Mouse (Mus musculus) liver, embryonic 15.5 days (tissue): ENCODE results near the gene Mast3. TPM values are rescaled to one million over a fixed set of nuclear protein-coding genes. Genes with fewer than 3 reads are reported as not detected.

ENCODE experiments used
- ATAC-seq: fragments of 200-750 bp; cut with Nextera tagmentation; 2 replicates; pipeline ENCODE4 v1.8.0; 2017; ENCODE audit warnings: moderate number of reproducible peaks, mild to moderate bottlenecking, moderate library complexity; ENCODE audit not compliant: insufficient read depth
- H3K27ac ChIP-seq: fragments of 300-500 bp; sonication (generic); replicated peaks from 2 replicates; pipeline ENCODE4 v1.5.1; 2015; ENCODE audit warnings: mild to moderate bottlenecking, inconsistent platforms
- H3K27me3 ChIP-seq: fragments of 300-500 bp; sonication (generic); 2 replicates; pipeline ENCODE4 v1.6.1; 2015; ENCODE audit warnings: mild to moderate bottlenecking, inconsistent platforms
- H3K36me3 ChIP-seq: fragments of 300-500 bp; sonication (generic); replicated peaks from 2 replicates; pipeline ENCODE4 v1.6.1; 2015; ENCODE audit warnings: moderate library complexity, mild to moderate bottlenecking, inconsistent platforms
- H3K4me1 ChIP-seq: fragments of 300-500 bp; sonication (generic); replicated peaks from 2 replicates; pipeline ENCODE4 v1.6.1; 2015; ENCODE audit warnings: inconsistent platforms
- H3K4me2 ChIP-seq: fragments of 300-500 bp; sonication (generic); 2 replicates; pipeline ENCODE4 v1.6.1; 2015; ENCODE audit warnings: moderate library complexity, mild to moderate bottlenecking, inconsistent platforms
- H3K4me3 ChIP-seq: fragments of 300-500 bp; sonication (generic); replicated peaks from 2 replicates; pipeline ENCODE4 v1.5.1; 2015; ENCODE audit warnings: mild to moderate bottlenecking, inconsistent platforms
- H3K9ac ChIP-seq: fragments of 300-500 bp; sonication (generic); 2 replicates; pipeline ENCODE4 v1.6.1; 2015; ENCODE audit warnings: moderate library complexity, mild to moderate bottlenecking, inconsistent platforms
- H3K9me3 ChIP-seq: fragments of 300-500 bp; sonication (generic); replicated peaks from 2 replicates; pipeline ENCODE4 v1.6.1; 2016; ENCODE audit warnings: inconsistent platforms
- WGBS: fragments of 180-500 bp; shearing (Covaris S2); methylation state at CpG from one replicate; pipeline ENCODE4 v1.1.7; 2015; ENCODE audit warnings: mixed read lengths; ENCODE audit not compliant: insufficient replicate concordance; 5-methylcytosine and 5-hydroxymethylcytosine counted together
- polyA plus RNA-seq: library from polyadenylated mRNA; unstranded; fragments of >200 nt; fragmentation: Nextera tagmentation; extraction: Ambion mirVana; gene quantifications from 2 replicates; pipeline ENCODE4 v1.2.1, GENCODE M21; 2015

Mast3 gene
- polyA plus RNA-seq, 1 experiment from 2014 or later: 6.7 TPM

DNA sequence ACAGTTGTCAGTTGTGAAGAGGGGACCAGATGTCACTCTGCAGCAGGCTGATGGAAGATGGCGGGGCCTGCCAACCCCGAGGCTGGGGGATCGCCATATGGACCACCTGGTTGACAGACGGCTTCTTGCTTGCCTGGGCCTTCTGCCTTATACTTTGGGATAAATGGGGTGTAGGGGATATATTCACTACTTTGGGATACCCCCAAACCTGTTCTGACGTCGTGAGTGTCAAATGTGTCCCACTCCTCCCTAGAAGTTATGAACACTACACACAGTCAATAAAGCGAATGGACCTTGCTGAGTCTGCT lies 46.6 kb downstream of the Mast3 start:
- WGBS: 79% methylated on average over 7 of the region's 7 CpGs
- no peak for ATAC-seq
- Histone ChIP-seq H3K4me3 (no peak overlapping the region), H3K9me3 (no peaks in the 10 kb centered on the region), H3K4me2 (no peak overlapping the region), H3K9ac (no peak overlapping the region), H3K27ac (no peak overlapping the region), H3K4me1 (peaks cover 76% of the 10 kb centered on the region), H3K27me3 (no peaks in the 10 kb centered on the region), H3K36me3 (peaks cover 31% of the 10 kb centered on the region)

- Histone ChIP-seq H3K36me3 (peaks cover 26% of the 10 kb centered on the region), H3K4me1 (peaks cover 76% of the 10 kb centered on the region), H3K4me2 (no peak overlapping the region), H3K4me3 (no peak overlapping the region), H3K9me3 (no peaks in the 10 kb centered on the region), H3K27me3 (no peaks in the 10 kb centered on the region), H3K9ac (no peak overlapping the region), H3K27ac (no peak overlapping the region)
- WGBS: 77% methylated on average over 22 of the region's 22 CpGs
- ATAC-seq: no peak
Observed at GRCm38 (mm10) chr8:70757523-70758307, 47.1 kb downstream of the Mast3 start.

GRCm38 (mm10) chr8:70756476-70757040 lies 48.3 kb downstream of the Mast3 start:
- no peak for ATAC-seq
- peaks cover 71% of the 10 kb centered on the region for H3K4me1 ChIP-seq
- 89% methylated on average over 6 of the region's 6 CpGs for WGBS
- H3K36me3 ChIP-seq: peaks cover 26% of the 10 kb centered on the region
- no peak overlapping the region for H3K27ac ChIP-seq
- H3K9me3 ChIP-seq: no peaks in the 10 kb centered on the region
- H3K27me3 ChIP-seq: no peaks in the 10 kb centered on the region
- H3K4me2 ChIP-seq: no peak overlapping the region
- no peak overlapping the region for H3K4me3 ChIP-seq
- H3K9ac ChIP-seq: no peak overlapping the region

DNA sequence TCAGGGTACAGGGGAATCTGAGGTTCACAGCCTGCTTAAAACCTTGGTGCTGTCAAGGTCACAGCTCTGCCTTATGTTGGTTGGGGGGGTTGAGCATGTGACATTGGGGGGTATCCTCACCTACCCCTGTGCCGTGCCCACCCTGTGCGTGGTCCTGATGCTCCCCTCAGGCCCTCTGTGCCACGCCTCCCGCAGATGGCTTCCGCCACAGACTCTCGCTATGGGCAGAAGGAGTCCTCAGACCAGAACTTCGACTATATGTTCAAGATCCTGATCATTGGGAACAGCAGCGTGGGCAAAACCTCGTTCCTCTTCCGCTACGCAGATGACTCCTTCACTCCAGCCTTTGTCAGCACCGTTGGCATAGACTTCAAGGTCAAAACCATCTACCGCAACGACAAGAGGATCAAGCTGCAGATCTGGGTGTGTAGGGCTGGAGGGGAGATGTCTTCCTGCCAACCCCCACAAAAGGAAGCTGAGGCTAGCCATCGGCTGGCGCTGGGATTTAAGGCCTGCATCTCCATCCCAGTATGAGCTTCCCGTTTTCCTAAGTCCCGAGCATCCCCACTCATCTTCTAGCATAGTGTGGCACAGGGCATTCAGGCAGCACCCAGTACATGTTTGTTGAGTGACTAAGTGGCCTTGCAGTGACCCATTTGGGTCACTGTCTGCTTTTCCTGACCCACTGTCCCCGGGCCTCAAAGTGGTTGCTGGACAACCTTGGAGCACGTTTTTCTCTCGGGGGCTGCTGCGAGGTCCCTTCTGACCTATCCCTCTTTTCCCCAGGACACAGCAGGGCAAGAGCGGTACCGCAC lies 49.0 kb downstream of the Mast3 start:
- Histone ChIP-seq H3K9ac (peak overlapping the region; percentile 59; the same call in 1 of the 2 replicates), H3K36me3 (peaks cover 26% of the 10 kb centered on the region), H3K4me2 (peak overlapping the region; percentile 90), H3K27me3 (no peaks in the 10 kb centered on the region), H3K4me3 (peak overlapping the region; percentile 66; the same call in 1 of the 2 replicates), H3K9me3 (no peaks in the 10 kb centered on the region), H3K4me1 (peaks cover 65% of the 10 kb centered on the region), H3K27ac (0 out of 2 replicates have a peak overlapping the region, but pooled peaks have one; percentile 45)
- no peak for ATAC-seq
- 75% methylated on average over 24 of the region's 24 CpGs for WGBS

- Histone ChIP-seq H3K27ac (peak overlapping the region; percentile 45; the same call in 1 of the 2 replicates), H3K4me2 (peak overlapping the region; percentile 90), H3K9me3 (no peaks in the 10 kb centered on the region), H3K4me3 (peak overlapping the region; percentile 66), H3K36me3 (peaks cover 26% of the 10 kb centered on the region), H3K4me1 (peaks cover 59% of the 10 kb centered on the region), H3K9ac (peak overlapping the region; percentile 59), H3K27me3 (no peaks in the 10 kb centered on the region; the same call in 1 of the 2 replicates)
- WGBS: 14% methylated on average over 50 of the region's 50 CpGs
- peak; percentile 3 for ATAC-seq
Observed at GRCm38 (mm10) chr8:70754871-70755660, 49.8 kb downstream of the Mast3 start.

DNA sequence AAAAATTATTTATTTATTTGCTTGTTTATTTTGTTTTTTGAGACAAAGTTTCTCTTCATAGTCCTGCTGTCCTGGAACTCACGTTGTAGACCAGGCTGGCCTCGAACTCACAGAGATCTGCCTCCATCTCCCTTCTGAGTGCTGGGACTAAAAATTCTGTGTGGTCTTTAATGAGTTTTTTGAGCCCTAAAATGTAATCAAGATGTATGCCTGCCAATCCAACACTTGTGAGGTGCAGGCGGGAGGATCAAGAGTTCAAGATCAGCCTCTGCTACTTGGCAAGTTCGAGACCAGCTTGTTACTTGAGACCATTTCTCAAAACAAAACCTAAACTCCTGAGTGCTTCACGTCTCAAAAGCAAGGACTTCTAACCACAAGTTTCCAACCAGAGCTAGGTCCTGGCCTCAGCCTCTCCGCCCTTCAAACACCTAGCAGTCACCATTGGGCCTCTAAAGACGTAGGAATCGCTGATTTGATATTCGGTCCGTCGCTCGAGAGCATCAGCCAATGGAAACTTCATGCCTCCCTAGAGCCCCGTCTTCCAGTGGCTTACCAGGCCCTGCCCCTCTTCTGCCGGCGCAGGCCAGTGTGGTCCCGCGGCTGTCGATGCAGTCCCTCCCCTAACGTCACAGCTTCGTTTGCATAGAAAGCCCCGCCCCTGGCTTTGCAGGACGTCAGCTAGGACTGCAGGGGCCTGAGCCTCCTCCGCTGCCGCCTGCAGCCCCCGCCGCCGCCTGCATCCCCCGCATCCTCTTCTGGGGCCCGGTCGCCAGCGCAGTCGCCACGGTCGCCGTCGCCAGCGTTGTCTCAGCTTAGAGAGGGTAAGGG lies 50.6 kb downstream of the Mast3 start, which contains the start of gene Rab3a:
Gene Rab3a (plus strand): TSS at position 637 of the 828 bp plus-strand sequence.
- Histone ChIP-seq H3K36me3 (peaks cover 26% of the 10 kb centered on the region), H3K27ac (peak within 1 kb of the TSS; percentile 57), H3K9ac (peak within 1 kb of the TSS; percentile 59), H3K4me3 (peak within 1 kb of the TSS; percentile 66), H3K27me3 (peaks cover 7% of the 10 kb centered on the region), H3K9me3 (no peaks in the 10 kb centered on the region), H3K4me1 (peaks cover 51% of the 10 kb centered on the region), H3K4me2 (peak within 1 kb of the TSS; percentile 90)
- 6% methylated on average over 37 of the region's 37 CpGs for WGBS
- peak; percentile 98 for ATAC-seq

DNA sequence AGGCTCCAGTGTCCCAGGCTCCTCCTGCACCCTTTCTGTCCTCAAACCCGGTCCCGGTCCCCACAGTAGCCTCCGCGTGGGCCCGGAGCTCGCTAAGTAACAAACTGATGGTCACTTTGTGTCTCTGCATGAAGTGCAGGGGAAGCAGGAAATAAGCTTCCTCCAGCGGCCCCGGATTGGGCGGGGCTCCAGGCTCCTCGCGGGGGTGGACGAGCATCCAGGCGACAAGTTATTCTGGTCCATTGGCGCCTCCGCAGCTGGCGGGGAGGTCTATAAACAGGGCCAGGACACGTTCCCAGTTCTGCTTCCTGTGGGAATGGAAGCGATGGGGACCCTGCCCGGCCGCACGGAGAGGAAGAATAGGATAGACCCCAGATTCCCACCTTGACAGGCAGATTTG lies 51.7 kb downstream of the Mast3 start:
- 6% methylated on average over 21 of the region's 21 CpGs for WGBS
- Histone ChIP-seq H3K27me3 (peaks cover 18% of the 10 kb centered on the region), H3K4me3 (peak overlapping the region; percentile 14; the same call in 1 of the 2 replicates), H3K36me3 (peaks cover 18% of the 10 kb centered on the region), H3K27ac (peak overlapping the region; percentile 57), H3K4me2 (peak overlapping the region; percentile 90), H3K4me1 (peaks cover 40% of the 10 kb centered on the region), H3K9me3 (no peaks in the 10 kb centered on the region), H3K9ac (peak overlapping the region; percentile 40; the same call in 1 of the 2 replicates)
- ATAC-seq: no peak

GRCm38 (mm10) chr8:70752000-70752764 lies 52.7 kb downstream of the Mast3 start:
- 19% methylated on average over 11 of the region's 11 CpGs for WGBS
- Histone ChIP-seq H3K27me3 (peaks cover 28% of the 10 kb centered on the region), H3K4me3 (no peak overlapping the region), H3K36me3 (peaks cover 10% of the 10 kb centered on the region), H3K9ac (no peak overlapping the region), H3K4me2 (peak overlapping the region; percentile 90; the same call in 1 of the 2 replicates), H3K27ac (peak overlapping the region; percentile 57; the same call in 1 of the 2 replicates), H3K9me3 (no peaks in the 10 kb centered on the region), H3K4me1 (peaks cover 38% of the 10 kb centered on the region)
- ATAC-seq: no peak

DNA sequence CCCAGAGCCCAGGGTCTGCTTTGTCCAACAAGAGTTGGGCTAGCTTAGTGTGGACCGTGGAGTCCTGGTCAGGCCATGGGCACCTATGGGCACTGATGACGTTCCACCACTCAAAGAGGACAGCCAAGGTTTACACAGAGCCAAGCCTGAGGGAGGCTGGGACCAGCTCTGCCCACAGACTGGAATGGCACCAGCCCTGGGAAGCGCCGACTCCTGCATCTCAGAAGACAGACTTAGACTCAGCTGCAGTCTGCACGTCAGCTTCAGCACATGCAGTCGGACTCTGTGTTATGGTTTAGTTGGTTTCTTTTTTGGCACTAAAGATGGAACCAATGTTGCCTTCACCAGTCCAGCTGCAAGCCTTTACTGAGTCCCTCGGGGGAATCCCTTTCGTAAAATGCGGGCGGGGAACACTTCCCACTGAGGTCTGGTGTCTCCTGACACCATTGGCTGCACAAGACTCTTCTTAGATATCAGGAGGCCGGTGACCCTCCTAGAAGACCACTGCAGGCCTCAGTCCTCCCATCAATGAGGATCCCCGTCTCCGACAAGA lies 54.6 kb downstream of the Mast3 start:
- Histone ChIP-seq H3K4me3 (no peak overlapping the region), H3K4me1 (peaks cover 32% of the 10 kb centered on the region), H3K9me3 (no peaks in the 10 kb centered on the region), H3K36me3 (no peaks in the 10 kb centered on the region), H3K27ac (no peak overlapping the region), H3K4me2 (no peak overlapping the region), H3K27me3 (peaks cover 48% of the 10 kb centered on the region), H3K9ac (no peak overlapping the region)
- WGBS: 70% methylated on average over 13 of the region's 13 CpGs
- no peak for ATAC-seq
